Mouse (Mus musculus): Measurements from ENCODE around the gene Rbbp4. TPM values are rescaled to one million over a fixed set of nuclear protein-coding genes. Genes with fewer than 3 reads are reported as not detected.
A peak's percentile ranks its signal among the peaks of the same experiment; 100 is the strongest.

The Rbbp4 gene
- polyA plus RNA-seq, 1 experiment from 2014 or later: 159 TPM

DNA sequence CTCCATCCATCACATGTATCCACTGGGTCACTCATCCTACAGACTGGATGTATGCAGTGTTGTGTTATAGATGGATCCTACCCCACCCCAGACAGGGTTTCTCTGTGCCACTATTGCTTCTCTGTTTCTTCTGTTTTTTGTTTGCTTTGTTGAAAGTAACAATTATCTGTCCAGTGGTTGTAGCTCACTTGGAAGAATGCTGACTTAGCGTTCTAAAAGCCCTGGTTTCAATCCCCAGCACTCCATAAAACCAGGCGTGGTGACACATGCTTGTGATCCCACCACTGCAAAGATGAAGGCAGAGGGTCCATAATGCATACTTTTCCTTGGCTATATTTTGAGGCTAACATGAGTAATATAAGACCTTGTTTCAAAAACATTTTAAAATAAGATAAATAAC, 7.5 kb upstream of the Rbbp4 start:
- 91% methylated on average over 2 of the region's 2 CpGs for WGBS
- Histone ChIP-seq H3K9ac (replicated peaks; ENCODE audit: low read depth) (no peak overlapping the region), H3K4me3 (ENCODE audit: low read depth, low read length) (no peak overlapping the region), H3K27ac (ENCODE audit: low read length) (no peak overlapping the region), H3K27me3 (replicated peaks; ENCODE audit: insufficient read depth, low read length) (no peaks in the 10 kb centered on the region), H3K9me3 (ENCODE audit: low read length) (no peaks in the 10 kb centered on the region), H3K4me2 (replicated peaks; ENCODE audit: low read depth, low read length) (no peak overlapping the region), H3K4me1 (ENCODE audit: insufficient read depth, low read depth, low read length) (no peaks in the 10 kb centered on the region), H3K36me3 (ENCODE audit: insufficient read depth, low read length) (peaks cover 9% of the 10 kb centered on the region; the same call in 1 of the 2 replicates)
- DNase-seq (ENCODE audit: low spot score) (no peak), ATAC-seq (no peak)
- TF ChIP-seq CTCF (IDR thresholded peaks at IDR 0.05): no peak
- TF ChIP-seq EP300 (IDR thresholded peaks at IDR 0.05): no peak

DNA sequence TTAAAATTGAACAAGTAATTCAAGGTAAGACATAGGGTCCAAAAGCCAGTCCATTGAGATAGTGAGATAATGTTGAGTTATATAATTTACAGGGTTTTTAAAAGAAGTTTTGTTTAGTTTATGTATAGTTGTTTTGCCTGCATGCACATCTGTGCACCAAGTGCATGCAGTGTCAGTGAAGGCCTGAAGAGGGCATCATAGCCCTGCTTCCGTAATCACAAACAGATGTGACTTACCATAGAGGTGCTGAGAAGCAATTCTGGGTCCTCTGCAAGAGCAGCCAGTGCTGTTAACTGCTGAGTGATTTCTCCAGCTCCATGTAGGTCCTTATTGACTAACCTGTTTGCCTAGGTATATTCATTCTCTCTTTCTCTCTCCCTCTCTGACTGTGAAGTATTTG, 6.7 kb upstream of the Rbbp4 start:
- Histone ChIP-seq H3K4me2 (replicated peaks; ENCODE audit: low read depth, low read length) (no peak overlapping the region), H3K27me3 (replicated peaks; ENCODE audit: insufficient read depth, low read length) (no peaks in the 10 kb centered on the region), H3K4me1 (ENCODE audit: insufficient read depth, low read depth, low read length) (no peaks in the 10 kb centered on the region), H3K27ac (ENCODE audit: low read length) (no peak overlapping the region), H3K9me3 (ENCODE audit: low read length) (no peaks in the 10 kb centered on the region), H3K36me3 (ENCODE audit: insufficient read depth, low read length) (peaks cover 9% of the 10 kb centered on the region; the same call in 1 of the 2 replicates), H3K4me3 (ENCODE audit: low read depth, low read length) (no peak overlapping the region), H3K9ac (replicated peaks; ENCODE audit: low read depth) (no peak overlapping the region)
- ATAC-seq (no peak), DNase-seq (ENCODE audit: low spot score) (no peak)
- TF ChIP-seq EP300 (IDR thresholded peaks at IDR 0.05) (no peak), CTCF (IDR thresholded peaks at IDR 0.05) (peak; percentile 30)
- WGBS: 81% methylated on average over 1 of the region's 1 CpGs

DNA sequence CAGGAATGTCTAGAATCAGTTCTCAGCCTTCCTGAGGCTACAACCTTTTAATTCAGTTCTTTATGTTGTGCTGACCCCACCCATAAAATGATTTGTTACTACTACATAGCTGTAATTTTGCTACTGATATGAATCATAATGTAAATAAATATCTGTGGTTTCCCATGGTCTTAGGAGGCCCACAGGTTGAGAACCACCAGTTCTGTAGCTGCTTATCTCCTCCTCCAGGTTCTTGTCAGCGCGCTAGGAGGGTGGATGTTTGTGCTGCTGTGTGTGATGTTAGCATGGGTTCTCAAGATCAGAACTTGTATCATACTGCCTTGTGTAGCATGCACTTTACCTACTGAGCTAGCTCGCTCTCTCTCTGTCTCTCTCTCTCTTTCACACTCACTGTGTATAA, 4.6 kb upstream of the Rbbp4 start:
- H3K4me2 ChIP-seq (replicated peaks; ENCODE audit: low read depth, low read length): no peak overlapping the region
- WGBS: 86% methylated on average over 3 of the region's 3 CpGs
- no peak overlapping the region for H3K4me3 ChIP-seq (ENCODE audit: low read depth, low read length)
- no peaks in the 10 kb centered on the region for H3K27me3 ChIP-seq (replicated peaks; ENCODE audit: insufficient read depth, low read length)
- H3K27ac ChIP-seq (ENCODE audit: low read length): no peak overlapping the region
- no peak overlapping the region for H3K9ac ChIP-seq (replicated peaks; ENCODE audit: low read depth)
- DNase-seq (ENCODE audit: low spot score) (no peak), ATAC-seq (no peak)
- H3K36me3 ChIP-seq (ENCODE audit: insufficient read depth, low read length): peaks cover 9% of the 10 kb centered on the region; the same call in 1 of the 2 replicates
- H3K4me1 ChIP-seq (ENCODE audit: insufficient read depth, low read depth, low read length): no peaks in the 10 kb centered on the region
- no peaks in the 10 kb centered on the region for H3K9me3 ChIP-seq (ENCODE audit: low read length)
- no peak for TF ChIP-seq EP300 (IDR thresholded peaks at IDR 0.05)
- no peak for TF ChIP-seq CTCF (IDR thresholded peaks at IDR 0.05)

DNA sequence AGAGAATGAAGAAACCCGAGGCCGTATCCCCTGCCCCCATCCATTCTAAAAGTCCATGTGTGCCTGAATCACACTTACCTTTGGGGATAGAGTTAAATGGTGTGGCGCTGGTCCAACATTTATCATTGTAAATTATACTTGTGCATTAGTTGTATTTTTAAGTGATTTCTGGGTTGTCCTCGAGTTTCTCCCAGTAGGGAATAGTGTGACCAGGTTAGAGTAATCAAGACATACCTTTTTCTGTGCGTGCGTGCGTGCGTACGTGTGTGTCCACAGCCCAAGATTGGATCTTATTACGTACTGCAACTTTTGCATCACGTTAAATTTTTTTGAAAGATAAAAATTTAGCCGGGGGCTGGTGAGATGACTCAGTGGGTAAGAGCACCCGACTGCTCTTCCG, 1.1 kb upstream of the Rbbp4 start:
- Histone ChIP-seq H3K4me2 (replicated peaks; ENCODE audit: low read depth, low read length) (peak overlapping the region; percentile 65), H3K27me3 (replicated peaks; ENCODE audit: insufficient read depth, low read length) (no peaks in the 10 kb centered on the region), H3K9me3 (ENCODE audit: low read length) (no peaks in the 10 kb centered on the region), H3K27ac (ENCODE audit: low read length) (peak overlapping the region; percentile 99), H3K36me3 (ENCODE audit: insufficient read depth, low read length) (no peaks in the 10 kb centered on the region), H3K9ac (replicated peaks; ENCODE audit: low read depth) (no peak overlapping the region), H3K4me3 (ENCODE audit: low read depth, low read length) (peak overlapping the region; percentile 86), H3K4me1 (ENCODE audit: insufficient read depth, low read depth, low read length) (no peaks in the 10 kb centered on the region; the same call in 1 of the 2 replicates)
- peak; percentile 27 for DNase-seq (ENCODE audit: low spot score)
- TF ChIP-seq EP300 (IDR thresholded peaks at IDR 0.05): no peak
- TF ChIP-seq CTCF (IDR thresholded peaks at IDR 0.05): no peak
- WGBS: 40% methylated on average over 14 of the region's 14 CpGs
- ATAC-seq: no peak

- no peaks in the 10 kb centered on the region; the same call in 1 of the 2 replicates for H3K4me1 ChIP-seq (ENCODE audit: insufficient read depth, low read depth, low read length)
- TF ChIP-seq CTCF (IDR thresholded peaks at IDR 0.05) (no peak), EP300 (IDR thresholded peaks at IDR 0.05) (no peak)
- ATAC-seq (peak; percentile 56), DNase-seq (ENCODE audit: low spot score) (no peak)
- peak overlapping the region; percentile 86 for H3K4me3 ChIP-seq (ENCODE audit: low read depth, low read length)
- H3K27me3 ChIP-seq (replicated peaks; ENCODE audit: insufficient read depth, low read length): no peaks in the 10 kb centered on the region
- WGBS: under 1% methylated on average over 58 of the region's 62 CpGs
- peak overlapping the region; percentile 85 for H3K9ac ChIP-seq (replicated peaks; ENCODE audit: low read depth)
- H3K4me2 ChIP-seq (replicated peaks; ENCODE audit: low read depth, low read length): peak overlapping the region; percentile 68
- no peaks in the 10 kb centered on the region for H3K36me3 ChIP-seq (ENCODE audit: insufficient read depth, low read length)
- H3K9me3 ChIP-seq (ENCODE audit: low read length): no peaks in the 10 kb centered on the region
- H3K27ac ChIP-seq (ENCODE audit: low read length): peak overlapping the region; percentile 99
These were observed 424 bp downstream of the Rbbp4 start for GRCm38 (mm10) chr4:129334677-129335215.

GRCm38 (mm10) chr4:129332846-129333245, 2.3 kb downstream of the Rbbp4 start:
- Histone ChIP-seq H3K36me3 (ENCODE audit: insufficient read depth, low read length) (peaks cover 3% of the 10 kb centered on the region; the same call in 1 of the 2 replicates), H3K27me3 (replicated peaks; ENCODE audit: insufficient read depth, low read length) (no peaks in the 10 kb centered on the region), H3K4me1 (ENCODE audit: insufficient read depth, low read depth, low read length) (no peaks in the 10 kb centered on the region; the same call in 1 of the 2 replicates), H3K4me3 (ENCODE audit: low read depth, low read length) (no peak overlapping the region), H3K27ac (ENCODE audit: low read length) (no peak overlapping the region), H3K4me2 (replicated peaks; ENCODE audit: low read depth, low read length) (no peak overlapping the region), H3K9ac (replicated peaks; ENCODE audit: low read depth) (no peak overlapping the region), H3K9me3 (ENCODE audit: low read length) (no peaks in the 10 kb centered on the region)
- ATAC-seq: no peak
- WGBS: 11% methylated on average over 1 of the region's 1 CpGs
- TF ChIP-seq CTCF (IDR thresholded peaks at IDR 0.05) (no peak; the same call in 1 of the 2 replicates), EP300 (IDR thresholded peaks at IDR 0.05) (no peak)
- peak; percentile 36 for DNase-seq (ENCODE audit: low spot score)

Measured in lung, postnatal 0 days (tissue).